Mouse (Mus musculus): Measurements from ENCODE around the gene Mrps5.
"Not testable (repeated sequence)": the region's sequence is repeated elsewhere in the genome, so short reads cannot be mapped to it uniquely, and the experiment has no call there.

Mrps5 gene

GRCm38 (mm10) chr2:127586694-127587513 is at the start of gene Mrps5, which contains the start of gene Zfp661:
TSS of gene Mrps5 (plus strand) at chr2:127587222.
TSS of gene Zfp661 (minus strand) at chr2:127587094.
- DNase-seq (ENCODE audit: low read depth, low spot score): peak; percentile 72

GRCm38 (mm10) chr2:127537548-127537947 is 49.5 kb upstream of the Mrps5 start:
- no peak for DNase-seq (ENCODE audit: low read depth, low spot score)

GRCm38 (mm10) chr2:127539494-127539893 is 47.5 kb upstream of the Mrps5 start:
- DNase-seq (ENCODE audit: low read depth, low spot score): no peak

GRCm38 (mm10) chr2:127541185-127541584 is 45.8 kb upstream of the Mrps5 start, which contains the start of gene Prom2:
TSS of gene Prom2 (minus strand) at chr2:127541467.
- DNase-seq (ENCODE audit: low read depth, low spot score): no peak

GRCm38 (mm10) chr2:127541697-127542096 is 45.3 kb upstream of the Mrps5 start:
- no peak for DNase-seq (ENCODE audit: low read depth, low spot score)

- no peak for DNase-seq (ENCODE audit: low read depth, low spot score)
Observed at GRCm38 (mm10) chr2:127548342-127549074, 38.5 kb upstream of the Mrps5 start.

- DNase-seq (ENCODE audit: low read depth, low spot score): no peak
Observed at GRCm38 (mm10) chr2:127549711-127550110, 37.3 kb upstream of the Mrps5 start.

GRCm38 (mm10) chr2:127550446-127550845 is 36.6 kb upstream of the Mrps5 start:
- DNase-seq (ENCODE audit: low read depth, low spot score): no peak

GRCm38 (mm10) chr2:127551078-127551477 is 35.9 kb upstream of the Mrps5 start:
- peak; percentile 10 for DNase-seq (ENCODE audit: low read depth, low spot score)

GRCm38 (mm10) chr2:127559070-127559966 is 27.7 kb upstream of the Mrps5 start:
- peak; percentile 87 for DNase-seq (ENCODE audit: low read depth, low spot score)

GRCm38 (mm10) chr2:127573322-127573721 is 13.7 kb upstream of the Mrps5 start:
- no peak for DNase-seq (ENCODE audit: low read depth, low spot score)

GRCm38 (mm10) chr2:127584436-127584858 is 2.6 kb upstream of the Mrps5 start:
- DNase-seq (ENCODE audit: low read depth, low spot score): peak; percentile 86

GRCm38 (mm10) chr2:127587514-127587844 is 457 bp downstream of the Mrps5 start:
- DNase-seq (ENCODE audit: low read depth, low spot score): no peak

- DNase-seq (ENCODE audit: low read depth, low spot score): no peak
Observed at GRCm38 (mm10) chr2:127588897-127589296, 1.9 kb downstream of the Mrps5 start.

GRCm38 (mm10) chr2:127590204-127590603 is 3.2 kb downstream of the Mrps5 start:
- no peak for DNase-seq (ENCODE audit: low read depth, low spot score)

- no peak for DNase-seq (ENCODE audit: low read depth, low spot score)
Observed at GRCm38 (mm10) chr2:127590840-127591239, 3.8 kb downstream of the Mrps5 start.

GRCm38 (mm10) chr2:127603383-127603782 is 16.4 kb downstream of the Mrps5 start:
- DNase-seq (ENCODE audit: low read depth, low spot score): not testable (repeated sequence)

- DNase-seq (ENCODE audit: low read depth, low spot score): no peak
Observed at GRCm38 (mm10) chr2:127605203-127605602, 18.2 kb downstream of the Mrps5 start.

- no peak for DNase-seq (ENCODE audit: low read depth, low spot score)
Observed at GRCm38 (mm10) chr2:127608234-127608633, 21.2 kb downstream of the Mrps5 start.

- no peak for DNase-seq (ENCODE audit: low read depth, low spot score)
Observed at GRCm38 (mm10) chr2:127608986-127609385, 22.0 kb downstream of the Mrps5 start.

GRCm38 (mm10) chr2:127611386-127611785 is 24.4 kb downstream of the Mrps5 start:
- no peak for DNase-seq (ENCODE audit: low read depth, low spot score)

GRCm38 (mm10) chr2:127612288-127612687 is 25.3 kb downstream of the Mrps5 start:
- DNase-seq (ENCODE audit: low read depth, low spot score): no peak

Data from brain, embryonic 18.5 days (tissue).